Mouse (Mus musculus) erythroblast, embryonic 14.5 days (primary cell): ENCODE measurements around the gene Sarnp. TPM values are rescaled to one million over a fixed set of nuclear protein-coding genes. Genes with fewer than 3 reads are reported as not detected.

Experiments
- H3K27me3 ChIP-seq: 2 replicates; pipeline ENCODE4 v1.6.1; 2012; ENCODE audit warnings: inconsistent platforms; ENCODE audit not compliant: control insufficient read depth
- H3K36me3 ChIP-seq: 2 replicates; pipeline ENCODE4 v1.6.1; 2012; ENCODE audit warnings: mild to moderate bottlenecking, inconsistent platforms; ENCODE audit not compliant: control insufficient read depth
- H3K4me1 ChIP-seq: 2 replicates; pipeline ENCODE4 v1.6.1; 2012; ENCODE audit warnings: inconsistent platforms; ENCODE audit not compliant: control insufficient read depth
- H3K4me3 ChIP-seq: replicated peaks from 2 replicates; pipeline ENCODE3; 2012; ENCODE audit warnings: moderate library complexity, mild to moderate bottlenecking, inconsistent platforms
- H3K9me3 ChIP-seq: 2 replicates; pipeline ENCODE4 v1.6.1; 2012; ENCODE audit warnings: low read length, inconsistent platforms, mixed read lengths; ENCODE audit not compliant: control insufficient read depth
- GATA1 ChIP-seq: IDR thresholded peaks from 2 replicates; pipeline ENCODE4 v1.6.1; 2012; ENCODE audit warnings: low read length, inconsistent platforms, mixed read lengths
- TAL1 ChIP-seq: IDR thresholded peaks from 3 replicates; pipeline ENCODE4 v1.6.1; 2012; ENCODE audit warnings: low read length, inconsistent platforms, mixed read lengths
- polyA plus RNA-seq: library from polyadenylated mRNA; stranded (reverse); fragments of >175 nt; gene quantifications from 2 replicates; pipeline ENCODE4 v1.2.3, GENCODE M21; 2012

Gene Sarnp
- polyA plus RNA-seq, 1 experiment = 2.5 TPM

DNA sequence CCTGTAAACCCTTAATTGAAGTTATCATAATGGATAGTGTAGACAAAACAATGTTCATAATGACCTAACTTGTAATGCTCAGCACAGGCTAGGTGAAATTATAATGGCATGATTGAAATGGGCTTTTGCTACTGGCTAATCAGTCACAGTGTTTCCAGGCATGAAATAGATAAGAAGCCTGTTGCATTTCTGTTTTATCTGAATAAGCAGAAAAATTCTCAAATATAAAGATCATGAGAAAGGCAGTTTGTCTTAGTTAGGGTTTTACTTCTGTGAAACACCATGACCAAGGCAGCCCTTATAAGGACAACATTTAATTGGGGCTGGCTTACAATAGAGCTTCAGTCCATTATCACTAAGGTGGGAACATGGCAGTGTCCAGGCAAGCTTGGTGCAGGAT lies 23.5 kb downstream of the Sarnp start:
- H3K27me3 ChIP-seq = no peaks in the 10 kb centered on the region
- peaks cover 86% of the 10 kb centered on the region for H3K36me3 ChIP-seq
- no peaks in the 10 kb centered on the region for H3K9me3 ChIP-seq
- H3K4me3 ChIP-seq = no peak overlapping the region
- no peak for TF ChIP-seq TAL1
- no peak for TF ChIP-seq GATA1
- peaks cover 35% of the 10 kb centered on the region for H3K4me1 ChIP-seq

DNA sequence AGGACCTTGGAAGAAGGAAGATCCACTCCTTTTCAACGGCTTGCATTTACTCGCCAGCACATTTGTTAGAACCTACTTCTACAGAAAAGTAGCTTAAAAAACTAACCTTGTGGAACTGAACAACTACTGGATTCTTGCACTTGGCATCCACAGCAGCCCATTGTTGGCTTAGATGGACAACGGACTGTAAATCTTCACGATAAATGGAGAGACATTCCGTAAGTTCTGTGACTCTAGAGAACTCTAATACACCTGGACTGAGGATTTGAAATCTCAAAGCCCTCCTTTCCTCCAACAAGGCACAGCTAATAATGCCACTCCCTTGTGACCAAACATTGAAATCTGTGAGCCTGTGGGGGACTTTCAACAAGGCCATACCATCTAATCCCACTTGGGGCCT lies 26.1 kb downstream of the Sarnp start:
- H3K27me3 ChIP-seq = no peaks in the 10 kb centered on the region
- no peaks in the 10 kb centered on the region for H3K9me3 ChIP-seq
- H3K4me3 ChIP-seq = no peak overlapping the region
- TF ChIP-seq TAL1 (no peak), GATA1 (no peak)
- peaks cover 91% of the 10 kb centered on the region for H3K36me3 ChIP-seq
- peaks cover 34% of the 10 kb centered on the region for H3K4me1 ChIP-seq

DNA sequence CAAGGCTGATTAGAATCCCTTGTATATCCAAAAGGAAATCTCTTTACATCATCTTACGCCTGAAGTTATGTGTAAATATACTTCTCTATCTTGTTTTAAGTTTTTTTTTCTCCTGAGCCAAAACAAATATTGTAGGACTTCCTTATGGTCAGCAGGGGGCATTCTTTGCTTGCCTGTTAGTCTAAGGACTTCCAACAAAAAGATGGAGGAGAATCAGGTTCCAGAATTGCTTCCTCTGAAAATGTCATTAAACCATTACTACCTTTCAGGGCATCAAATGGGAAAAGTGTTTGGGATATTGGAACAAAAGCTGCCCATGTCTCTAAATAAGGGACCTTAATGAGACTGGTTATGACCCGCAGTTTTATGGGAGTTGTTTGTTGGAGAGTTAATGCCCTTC lies 28.4 kb downstream of the Sarnp start:
- Histone ChIP-seq H3K36me3 (peaks cover 95% of the 10 kb centered on the region), H3K9me3 (no peaks in the 10 kb centered on the region), H3K4me1 (peaks cover 14% of the 10 kb centered on the region), H3K4me3 (no peak overlapping the region), H3K27me3 (no peaks in the 10 kb centered on the region)
- no peak for TF ChIP-seq TAL1
- no peak for TF ChIP-seq GATA1

DNA sequence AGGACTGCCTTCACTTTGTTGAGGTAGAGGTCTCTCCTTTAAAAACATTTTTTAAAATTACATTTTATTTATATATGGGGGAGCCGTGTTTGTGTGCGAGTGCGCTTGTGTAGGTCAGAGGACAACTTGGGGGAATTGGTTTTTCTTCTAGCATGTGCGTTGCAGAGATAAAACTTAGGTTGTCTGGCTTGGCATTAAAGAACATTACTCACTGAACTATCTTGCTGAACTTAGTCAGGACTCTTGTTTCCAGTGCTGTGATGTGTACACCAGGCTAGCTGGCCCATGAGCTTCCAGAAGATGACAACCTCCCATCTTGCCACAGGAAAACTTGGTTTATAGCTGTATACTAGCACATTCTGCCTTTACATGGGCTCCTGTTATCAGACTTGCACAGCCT lies 29.5 kb downstream of the Sarnp start:
- Histone ChIP-seq H3K4me3 (no peak overlapping the region), H3K36me3 (peaks cover 93% of the 10 kb centered on the region), H3K4me1 (peaks cover 3% of the 10 kb centered on the region), H3K9me3 (no peaks in the 10 kb centered on the region), H3K27me3 (no peaks in the 10 kb centered on the region)
- TF ChIP-seq GATA1 = no peak
- no peak for TF ChIP-seq TAL1

DNA sequence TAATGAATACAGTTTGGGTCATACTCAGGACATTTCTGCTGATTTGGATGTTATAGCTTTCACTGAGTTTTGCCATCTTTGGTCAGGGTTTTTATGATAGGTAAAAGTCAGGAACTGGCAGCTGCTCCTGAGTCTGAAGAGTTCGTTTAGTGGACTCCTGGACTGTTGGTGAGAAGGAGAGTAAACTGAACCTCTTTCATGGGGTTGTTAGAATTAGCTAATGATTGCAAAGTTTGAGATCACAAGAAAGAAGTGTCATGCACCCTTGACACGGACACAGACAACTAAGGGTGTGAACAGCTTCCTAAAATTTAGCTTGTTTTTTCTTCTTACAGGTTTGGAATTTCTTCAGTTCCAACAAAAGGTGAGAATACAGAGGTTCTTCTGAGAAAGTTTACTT lies 31.3 kb downstream of the Sarnp start:
- peaks cover 3% of the 10 kb centered on the region for H3K4me1 ChIP-seq
- TF ChIP-seq TAL1 (no peak), GATA1 (no peak)
- no peaks in the 10 kb centered on the region for H3K9me3 ChIP-seq
- H3K27me3 ChIP-seq = no peaks in the 10 kb centered on the region
- H3K4me3 ChIP-seq = no peak overlapping the region
- H3K36me3 ChIP-seq = peaks cover 92% of the 10 kb centered on the region

DNA sequence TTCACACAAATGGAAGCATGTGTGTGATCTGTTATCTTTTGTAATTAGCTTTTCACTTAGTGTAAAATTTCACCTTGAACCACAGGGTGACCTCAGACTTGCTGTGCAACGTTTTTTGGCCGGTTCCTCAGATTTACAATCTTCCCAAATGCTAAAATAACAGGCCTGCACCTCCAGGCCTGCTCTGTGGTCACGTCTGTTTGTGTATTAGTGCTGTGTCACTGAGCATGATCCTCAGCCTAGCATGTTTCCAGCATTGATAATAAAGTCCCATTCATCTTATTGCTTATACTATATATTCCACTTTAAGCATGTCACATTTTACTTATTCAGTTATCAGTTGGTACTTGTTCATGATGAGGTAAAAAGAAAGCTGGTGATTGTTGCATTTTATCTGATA lies 33.2 kb downstream of the Sarnp start:
- Histone ChIP-seq H3K36me3 (peaks cover 84% of the 10 kb centered on the region), H3K4me3 (no peak overlapping the region), H3K9me3 (no peaks in the 10 kb centered on the region), H3K27me3 (no peaks in the 10 kb centered on the region), H3K4me1 (peaks cover 3% of the 10 kb centered on the region)
- TF ChIP-seq GATA1 (no peak), TAL1 (no peak)

DNA sequence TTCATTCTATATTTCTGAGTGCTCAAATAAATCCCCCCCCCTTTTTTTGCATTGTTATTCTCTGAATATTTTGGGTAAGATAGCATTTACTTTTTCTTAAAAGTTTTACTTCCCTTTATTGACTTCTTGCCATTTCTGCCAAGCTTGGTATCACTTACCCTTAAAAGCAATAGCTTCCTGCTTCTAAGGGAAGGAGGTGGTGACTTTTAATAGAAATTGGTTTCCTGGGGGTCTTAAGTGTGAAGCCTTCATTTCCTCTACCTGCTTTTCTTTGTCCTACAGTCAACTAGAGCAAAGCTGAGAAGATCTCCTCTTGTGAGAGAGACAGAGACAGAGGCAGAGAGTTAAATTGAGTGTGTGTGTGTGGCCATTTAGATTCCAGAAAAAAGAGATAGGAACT lies 44.0 kb downstream of the Sarnp start:
- Histone ChIP-seq H3K36me3 (peaks cover 79% of the 10 kb centered on the region), H3K4me3 (no peak overlapping the region), H3K4me1 (no peaks in the 10 kb centered on the region), H3K27me3 (no peaks in the 10 kb centered on the region), H3K9me3 (no peaks in the 10 kb centered on the region)
- no peak for TF ChIP-seq GATA1
- no peak for TF ChIP-seq TAL1

DNA sequence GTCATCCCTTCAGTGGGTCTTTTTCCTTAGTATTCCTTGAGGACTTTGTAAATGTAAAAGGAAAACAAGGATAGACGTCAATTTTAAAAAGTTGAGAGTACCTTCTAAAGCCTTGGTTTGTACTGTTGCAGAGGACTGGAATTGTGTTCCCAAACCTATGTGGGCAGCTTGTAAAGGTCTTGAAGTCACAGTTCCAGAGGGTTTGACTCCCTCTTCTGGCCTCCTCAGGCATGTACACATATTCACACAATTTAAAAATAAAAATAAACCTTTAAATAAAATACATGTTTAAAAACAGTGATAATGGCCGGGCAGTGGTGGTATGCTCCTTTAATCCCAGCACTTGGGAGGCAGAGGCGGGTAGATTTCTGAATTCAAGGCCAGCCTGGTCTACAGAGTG lies 48.9 kb downstream of the Sarnp start:
- no peak for TF ChIP-seq TAL1
- TF ChIP-seq GATA1 = no peak
- Histone ChIP-seq H3K4me1 (no peaks in the 10 kb centered on the region), H3K9me3 (no peaks in the 10 kb centered on the region), H3K36me3 (peaks cover 78% of the 10 kb centered on the region), H3K27me3 (no peaks in the 10 kb centered on the region), H3K4me3 (no peak overlapping the region)

DNA sequence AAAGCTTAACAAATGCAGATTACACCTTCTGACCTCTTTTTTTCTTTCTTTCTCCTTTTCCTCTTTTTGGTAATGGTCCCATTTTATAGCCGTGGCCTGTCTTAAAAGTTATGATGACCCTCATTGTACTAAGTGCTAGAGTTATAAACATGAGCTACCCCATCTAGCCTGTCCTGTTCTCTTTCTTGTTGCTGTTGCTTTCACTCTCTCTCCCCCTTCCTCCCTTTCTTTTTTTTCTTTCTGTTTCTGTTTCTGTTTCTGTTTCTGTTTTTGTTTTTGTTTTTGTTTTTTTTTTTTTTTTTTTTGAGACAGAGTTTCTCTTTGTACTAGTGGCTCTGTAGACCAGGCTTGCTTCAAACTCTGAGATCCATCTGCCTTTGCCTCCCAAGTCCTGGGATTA lies 49.4 kb downstream of the Sarnp start:
- TF ChIP-seq TAL1 (no peak), GATA1 (no peak)
- no peaks in the 10 kb centered on the region for H3K27me3 ChIP-seq
- no peak overlapping the region for H3K4me3 ChIP-seq
- H3K36me3 ChIP-seq = peaks cover 78% of the 10 kb centered on the region
- H3K9me3 ChIP-seq = no peaks in the 10 kb centered on the region
- no peaks in the 10 kb centered on the region for H3K4me1 ChIP-seq

DNA sequence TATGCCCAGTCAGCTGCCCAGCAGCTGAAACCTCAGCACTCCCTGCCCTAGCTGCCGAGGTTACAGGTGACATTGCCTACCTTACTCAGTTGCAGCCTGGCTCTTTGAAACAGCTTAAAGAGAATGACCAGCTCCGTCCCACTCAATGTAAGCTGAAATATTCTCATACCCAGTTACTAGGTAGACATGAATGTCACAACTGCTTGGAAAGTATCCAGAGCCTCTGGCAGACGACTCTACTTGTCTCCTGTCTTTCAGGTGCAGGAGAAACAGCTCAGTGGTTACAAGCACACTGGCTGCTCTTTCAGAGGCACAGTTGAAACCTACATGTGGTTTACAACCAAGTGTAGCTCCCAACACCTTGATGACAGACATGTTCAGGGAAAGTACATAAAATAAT lies 53.2 kb downstream of the Sarnp start:
- Histone ChIP-seq H3K27me3 (no peaks in the 10 kb centered on the region), H3K4me3 (no peak overlapping the region), H3K4me1 (no peaks in the 10 kb centered on the region), H3K36me3 (peaks cover 85% of the 10 kb centered on the region), H3K9me3 (no peaks in the 10 kb centered on the region)
- TF ChIP-seq TAL1 = no peak
- TF ChIP-seq GATA1 = no peak
